Mouse (Mus musculus) heart, adult 18-20 months (tissue): ENCODE measurements around the gene Upk3b. TPM values are rescaled to one million over a fixed set of nuclear protein-coding genes. Genes with fewer than 3 reads are reported as not detected.
"Not testable (repeated sequence)": the region's sequence is repeated elsewhere in the genome, so short reads cannot be mapped to it uniquely, and the experiment has no call there.

Experiments
- DNase-seq, 2 experiments: peaks; one replicate each; pipeline ENCODE4 v3.0.0; 2021 to 2022; ENCODE audit warnings: mixed read lengths in 1 of 2
- total RNA-seq, 2 experiments: library from RNA; stranded (reverse); gene quantifications; 2 replicates each; pipeline ENCODE4 v1.2.3; 2021

Upk3b gene
- total RNA-seq, 2 experiments from 2014 or later: 11.1 to 23.7 TPM

- DNase-seq: no peak
Measured at GRCm38 (mm10) chr5:136034868-136035267, 3.4 kb upstream of the Upk3b start.

GRCm38 (mm10) chr5:136035285-136035684 is 3.0 kb upstream of the Upk3b start:
- no peak for DNase-seq

- DNase-seq: no peak
Measured at GRCm38 (mm10) chr5:136036667-136037066, 1.6 kb upstream of the Upk3b start.

GRCm38 (mm10) chr5:136040210-136040609 is 1.9 kb downstream of the Upk3b start:
- no peak for DNase-seq

GRCm38 (mm10) chr5:136041260-136041659 is 3.0 kb downstream of the Upk3b start:
- DNase-seq: no peak

GRCm38 (mm10) chr5:136041666-136042065 is 3.4 kb downstream of the Upk3b start:
- DNase-seq: no peak

GRCm38 (mm10) chr5:136044865-136045264 is 6.6 kb downstream of the Upk3b start:
- no peak for DNase-seq

- DNase-seq: no peak
Measured at GRCm38 (mm10) chr5:136045408-136045807, 7.1 kb downstream of the Upk3b start.

- peak; percentile 75 to 93 for DNase-seq
Measured at GRCm38 (mm10) chr5:136045987-136046386, 7.7 kb downstream of the Upk3b start.

- DNase-seq: not testable (repeated sequence)
Measured at GRCm38 (mm10) chr5:136048541-136048940, 10.2 kb downstream of the Upk3b start.

GRCm38 (mm10) chr5:136049926-136050325 is 11.6 kb downstream of the Upk3b start:
- no peak for DNase-seq

GRCm38 (mm10) chr5:136051231-136052085 is 13.2 kb downstream of the Upk3b start:
- peak; percentile 31 to 63 for DNase-seq

- DNase-seq: no peak
Measured at GRCm38 (mm10) chr5:136052861-136053655, 14.8 kb downstream of the Upk3b start.

- no peak for DNase-seq
Measured at GRCm38 (mm10) chr5:136054301-136055077, 16.2 kb downstream of the Upk3b start, which contains the start of gene Upk3bl. Gene Upk3bl (plus strand): TSS chr5:136054492.

GRCm38 (mm10) chr5:136056062-136056461 is 17.8 kb downstream of the Upk3b start:
- DNase-seq: no peak

GRCm38 (mm10) chr5:136057085-136057484 is 18.8 kb downstream of the Upk3b start:
- DNase-seq: no peak

- DNase-seq: peak; percentile 71 to 89
Measured at GRCm38 (mm10) chr5:136061567-136061966, 23.3 kb downstream of the Upk3b start.

GRCm38 (mm10) chr5:136063920-136064319 is 25.6 kb downstream of the Upk3b start:
- DNase-seq: no peak

- not testable (repeated sequence) for DNase-seq
Measured at GRCm38 (mm10) chr5:136066404-136067148, 28.3 kb downstream of the Upk3b start.

GRCm38 (mm10) chr5:136069411-136069810 is 31.1 kb downstream of the Upk3b start:
- no peak for DNase-seq

GRCm38 (mm10) chr5:136073051-136073450 is 34.8 kb downstream of the Upk3b start:
- no peak for DNase-seq
